In genomic region chr11:116418194-116418840, GRCm38 (mm10) we compare ENCODE assay signal across 8 mouse cellular contexts. TPM values are rescaled to one million over a fixed set of nuclear protein-coding genes. Genes with fewer than 3 reads are reported as not detected.
DNase-seq lines count a peak whose midpoint lies in the region; ATAC-seq and TF ChIP-seq lines count a peak whose summit lies in the region.

No protein-coding gene starts in this region.

- peaks cover 16% of the 10 kb centered on the region for H3K4me1 ChIP-seq in kidney, embryonic 16.5 days (ENCODE audit: insufficient read depth, low read length)
- peaks cover 32% of the 10 kb centered on the region for H3K4me1 ChIP-seq in bone marrow macrophage, adult 2 months (ENCODE audit: control insufficient read depth, insufficient read depth, low read length)
- H3K4me1 ChIP-seq in limb, embryonic 13.5 days, result peaks cover 27% of the 10 kb centered on the region
- H3K4me1 ChIP-seq in stomach, postnatal 0 days (replicated peaks; ENCODE audit: control insufficient read depth, insufficient read depth), result 0 out of 2 replicates have a peak, but pooled peaks cover 1% of the 10 kb centered on the region

- no peak for TF ChIP-seq EP300 in stomach, postnatal 0 days (optimal IDR thresholded peaks at IDR 0.05)

- no peaks in the 10 kb centered on the region for H3K36me3 ChIP-seq in kidney, embryonic 16.5 days (ENCODE audit: insufficient read depth, low read length)
- H3K36me3 ChIP-seq in limb, embryonic 13.5 days, result no peaks in the 10 kb centered on the region
- H3K36me3 ChIP-seq in stomach, postnatal 0 days (ENCODE audit: control insufficient read depth, insufficient read depth, low read length), result no peaks in the 10 kb centered on the region

- DNase-seq in kidney, adult 8-10 months, result no peak
- DNase-seq in B cell, adult 2 months, result peak; percentile 76 to 79
- DNase-seq in stomach, postnatal 0 days (ENCODE audit: low spot score), result no peak
- DNase-seq in frontal cortex, adult 2 months (ENCODE audit: extremely low spot score in 1 of 2, low spot score in 1 of 2), result no peak
- no peak for DNase-seq in layer of hippocampus, postnatal 36 days

- no peak for TF ChIP-seq POLR2A in bone marrow macrophage, adult 2 months (IDR thresholded peaks at IDR 0.05; ENCODE audit: borderline replicate concordance, low read depth, low read length)

- ATAC-seq in kidney, embryonic 16.5 days (ENCODE audit: low FRiP score, low TSS enrichment), result peak; percentile 83
- peak; percentile 82; the same call in 1 of the 2 replicates for ATAC-seq in limb, embryonic 13.5 days (ENCODE audit: low FRiP score, low read depth)
- ATAC-seq in stomach, postnatal 0 days (ENCODE audit: low FRiP score, low TSS enrichment), result peak; percentile 19; the same call in 1 of the 2 replicates

- TF ChIP-seq CTCF in bone marrow macrophage, adult 2 months (IDR thresholded peaks at IDR 0.05; ENCODE audit: low read depth, low read length), result no peak
- TF ChIP-seq CTCF in stomach, postnatal 0 days (IDR thresholded peaks at IDR 0.05; ENCODE audit: low read depth), result no peak

- H3K9me3 ChIP-seq in kidney, embryonic 16.5 days (ENCODE audit: low read length), result no peaks in the 10 kb centered on the region
- no peaks in the 10 kb centered on the region for H3K9me3 ChIP-seq in limb, embryonic 13.5 days
- no peaks in the 10 kb centered on the region for H3K9me3 ChIP-seq in stomach, postnatal 0 days (ENCODE audit: control insufficient read depth, low read length)

- H3K27me3 ChIP-seq in kidney, embryonic 16.5 days (ENCODE audit: insufficient read depth, low read length), result no peaks in the 10 kb centered on the region
- H3K27me3 ChIP-seq in limb, embryonic 13.5 days, result no peaks in the 10 kb centered on the region
- no peaks in the 10 kb centered on the region for H3K27me3 ChIP-seq in stomach, postnatal 0 days (ENCODE audit: control insufficient read depth, insufficient read depth, low read length)

- H3K4me2 ChIP-seq in kidney, embryonic 16.5 days (replicated peaks; ENCODE audit: low read depth, low read length), result no peak overlapping the region
- no peak overlapping the region for H3K4me2 ChIP-seq in limb, embryonic 13.5 days (replicated peaks)
- no peak overlapping the region for H3K4me2 ChIP-seq in stomach, postnatal 0 days (replicated peaks; ENCODE audit: low read depth)

- 4% methylated on average over 2 of the region's 2 CpGs for WGBS in kidney, embryonic 16.5 days
- WGBS in limb, embryonic 13.5 days, result 5% methylated on average over 2 of the region's 2 CpGs
- WGBS in stomach, postnatal 0 days, result 10% methylated on average over 2 of the region's 2 CpGs

- H3K27ac ChIP-seq in kidney, embryonic 16.5 days (ENCODE audit: low read length), result peak overlapping the region; percentile 76
- peak overlapping the region; percentile 43 for H3K27ac ChIP-seq in bone marrow macrophage, adult 2 months (ENCODE audit: insufficient read depth, low read depth, low read length)
- peak overlapping the region; percentile 81 for H3K27ac ChIP-seq in limb, embryonic 13.5 days
- H3K27ac ChIP-seq in stomach, postnatal 0 days (replicated peaks), result 0 out of 2 replicates have a peak overlapping the region, but pooled peaks have one; percentile 20

- H3K9ac ChIP-seq in kidney, embryonic 16.5 days (replicated peaks; ENCODE audit: low read length), result no peak overlapping the region
- no peak overlapping the region for H3K9ac ChIP-seq in limb, embryonic 13.5 days
- no peak overlapping the region for H3K9ac ChIP-seq in stomach, postnatal 0 days (ENCODE audit: low read length)

- no peak overlapping the region for H3K4me3 ChIP-seq in kidney, embryonic 16.5 days (ENCODE audit: low read length)
- no peak overlapping the region for H3K4me3 ChIP-seq in bone marrow macrophage, adult 2 months (ENCODE audit: insufficient read depth, low read length)
- H3K4me3 ChIP-seq in limb, embryonic 13.5 days, result no peak overlapping the region
- no peak overlapping the region for H3K4me3 ChIP-seq in stomach, postnatal 0 days (ENCODE audit: low read depth, low read length)

RNA-seq across cellular contexts. Expression of gene Rnf157, which starts 5.5 kb away (rescaled TPM):
- 6.1 and 6.8 TPM in 2 replicates for polyA plus RNA-seq in kidney, embryonic 16.5 days (2015; fragmentation: Nextera tagmentation; extraction: Ambion mirVana)
- 12.3 and 12.4 TPM in 2 replicates for polyA plus RNA-seq in bone marrow macrophage, adult 2 months (2012; ENCODE audit: insufficient read depth, insufficient read length, missing spikeins)
- 18.6 and 18.7 TPM in 2 replicates for polyA plus RNA-seq in limb, embryonic 13.5 days (2015; fragmentation: Nextera tagmentation; extraction: Ambion mirVana)
- 2.8 and 3.0 TPM in 2 replicates for polyA plus RNA-seq in stomach, postnatal 0 days (2015; fragmentation: Nextera tagmentation; extraction: Ambion mirVana)
- 180 and 191 TPM in 2 replicates for polyA plus RNA-seq in frontal cortex, adult 2 months (2012; rRNA removed)
- 100 to 1,000 TPM; 212 to 247 TPM for total RNA-seq in layer of hippocampus, postnatal 36 days (2021)

RNA-seq across cellular contexts. Expression of gene Ubald2, which starts 15.6 kb away (rescaled TPM):
- 51.2 and 51.4 TPM in 2 replicates for polyA plus RNA-seq in kidney, embryonic 16.5 days (2015; fragmentation: Nextera tagmentation; extraction: Ambion mirVana)
- polyA plus RNA-seq in bone marrow macrophage, adult 2 months (2012; ENCODE audit: insufficient read depth, insufficient read length, missing spikeins), result 123 and 152 TPM in 2 replicates
- 28.2 and 30.2 TPM in 2 replicates for polyA plus RNA-seq in limb, embryonic 13.5 days (2015; fragmentation: Nextera tagmentation; extraction: Ambion mirVana)
- polyA plus RNA-seq in stomach, postnatal 0 days (2015; fragmentation: Nextera tagmentation; extraction: Ambion mirVana), result 35.4 and 35.7 TPM in 2 replicates
- polyA plus RNA-seq in frontal cortex, adult 2 months (2012; rRNA removed), result 58.7 TPM in 2 replicates
- total RNA-seq in layer of hippocampus, postnatal 36 days (2021), result 10 to 100 TPM; 37.4 to 38.0 TPM

RNA-seq across cellular contexts. Expression of gene Qrich2, which starts 47.7 kb away (rescaled TPM):
- polyA plus RNA-seq in kidney, embryonic 16.5 days (2015; fragmentation: Nextera tagmentation; extraction: Ambion mirVana), result 0.15 and 0.32 TPM in 2 replicates
- polyA plus RNA-seq in bone marrow macrophage, adult 2 months (2012; ENCODE audit: insufficient read depth, insufficient read length, missing spikeins), result not detected in 2 replicates
- polyA plus RNA-seq in limb, embryonic 13.5 days (2015; fragmentation: Nextera tagmentation; extraction: Ambion mirVana), result 0.17 and 0.24 TPM in 2 replicates
- 0.08 and 0.16 TPM in 2 replicates for polyA plus RNA-seq in stomach, postnatal 0 days (2015; fragmentation: Nextera tagmentation; extraction: Ambion mirVana)
- polyA plus RNA-seq in frontal cortex, adult 2 months (2012; rRNA removed), result 0.04 TPM in 1 of 2 replicates, not detected in the other
- total RNA-seq in layer of hippocampus, postnatal 36 days (2021), result not detected

Comparison
In these comparisons a context has a peak if more than half of its experiments do, and no peak if none do; other contexts are left out.
1. ATAC-seq: peak in every context shown above with its lines; median percentile 83 in kidney, embryonic 16.5 days; 82 in limb, embryonic 13.5 days; 19 in stomach, postnatal 0 days.
2. H3K27ac ChIP-seq: peak in every context shown above with its lines; median percentile 81 in limb, embryonic 13.5 days; 76 in kidney, embryonic 16.5 days; 43 in bone marrow macrophage, adult 2 months; 20 in stomach, postnatal 0 days.
3. DNase-seq: peak in B cell, adult 2 months (2 of 2); none in kidney, adult 8-10 months (0 of 2), stomach, postnatal 0 days (single experiment), frontal cortex, adult 2 months (0 of 2) and layer of hippocampus, postnatal 36 days (0 of 2).